Mouse (Mus musculus) liver, adult (tissue): ENCODE measurements at regions not wholly inside any gene's neighbourhood (a gene's known extent, or its start where the extent isn't known, plus 50 kb on each side); places are given as distances from the start of the nearest gene placed in this dataset.

Source experiments
- GATA4 ChIP-seq: IDR thresholded peaks from 2 replicates; pipeline ENCODE4 v1.6.1; 2014; ENCODE audit warnings: mild to moderate bottlenecking, low read length; ENCODE audit not compliant: insufficient replicate concordance

- TF ChIP-seq GATA4, result no peak
These were observed 61.2 kb downstream of the Ascl1 start for GRCm38 (mm10) chr10:87432306-87432705.

- no peak for TF ChIP-seq GATA4
These were observed 73.5 kb downstream of the Ascl1 start for GRCm38 (mm10) chr10:87419940-87420385.

- TF ChIP-seq GATA4, result no peak
These were observed 74.1 kb downstream of the Ascl1 start for GRCm38 (mm10) chr10:87419245-87419939.

GRCm38 (mm10) chr10:87394296-87394921, 99.1 kb downstream of the Ascl1 start:
- TF ChIP-seq GATA4, result no peak

- no peak for TF ChIP-seq GATA4
These were observed 104.3 kb downstream of the Ascl1 start for GRCm38 (mm10) chr10:87389148-87389547.

GRCm38 (mm10) chr10:87385276-87385675, 108.2 kb downstream of the Ascl1 start:
- no peak for TF ChIP-seq GATA4

- no peak for TF ChIP-seq GATA4
These were observed 108.8 kb downstream of the Ascl1 start for GRCm38 (mm10) chr10:87384606-87385206.

- TF ChIP-seq GATA4, result no peak
These were observed 141.9 kb downstream of the Ascl1 start for GRCm38 (mm10) chr10:87351400-87352172.

- no peak for TF ChIP-seq GATA4
These were observed 142.4 kb downstream of the Ascl1 start for GRCm38 (mm10) chr10:87351079-87351399.

GRCm38 (mm10) chr10:87335176-87335575, 158.3 kb downstream of the Ascl1 start:
- peak; percentile 91 for TF ChIP-seq GATA4

GRCm38 (mm10) chr10:87333311-87333710, 160.1 kb downstream of the Ascl1 start:
- no peak for TF ChIP-seq GATA4

GRCm38 (mm10) chr10:87329471-87329870, 164.0 kb downstream of the Ascl1 start:
- TF ChIP-seq GATA4, result peak; percentile 20; the same call in 1 of the 2 replicates

GRCm38 (mm10) chr10:87325769-87326168, 167.7 kb downstream of the Ascl1 start:
- TF ChIP-seq GATA4, result no peak

- no peak for TF ChIP-seq GATA4
These were observed 168.3 kb downstream of the Ascl1 start for GRCm38 (mm10) chr10:87325143-87325542.

GRCm38 (mm10) chr10:87309601-87310062, 183.8 kb downstream of the Ascl1 start:
- TF ChIP-seq GATA4, result no peak

- no peak for TF ChIP-seq GATA4
These were observed 184.6 kb downstream of the Ascl1 start for GRCm38 (mm10) chr10:87308815-87309396.

GRCm38 (mm10) chr10:87297166-87297565, 196.3 kb downstream of the Ascl1 start:
- TF ChIP-seq GATA4, result no peak
